Mouse (Mus musculus) adrenal gland, adult (tissue): ENCODE measurements around the gene Sbf2.
A peak's percentile ranks its signal among the peaks of the same experiment; 100 is the strongest.

Experiments used
- DNase-seq, 2 experiments: peaks; one replicate each; pipeline ENCODE4 v3.0.0; 2022 to 2023; ENCODE audit warnings: low spot score in 1 of 2; ENCODE audit not compliant: inconsistent age in 2 of 2

The Sbf2 gene

GRCm38 (mm10) chr7:110314401-110314890 is 300.3 kb downstream of the Sbf2 start:
- no peak for DNase-seq

- peak in 1 of 2 experiments; percentile 40 for DNase-seq
Observed at GRCm38 (mm10) chr7:110313392-110314055, 301.2 kb downstream of the Sbf2 start.

GRCm38 (mm10) chr7:110309246-110309645 is 305.5 kb downstream of the Sbf2 start:
- DNase-seq: no peak

- no peak for DNase-seq
Observed at GRCm38 (mm10) chr7:110307741-110308140, 307.0 kb downstream of the Sbf2 start.

- DNase-seq: no peak
Observed at GRCm38 (mm10) chr7:110306281-110306680, 308.4 kb downstream of the Sbf2 start.

GRCm38 (mm10) chr7:110305486-110305885 is 309.2 kb downstream of the Sbf2 start:
- no peak for DNase-seq

GRCm38 (mm10) chr7:110302886-110303285 is 311.8 kb downstream of the Sbf2 start:
- DNase-seq: no peak

GRCm38 (mm10) chr7:110298739-110299410 is 315.8 kb downstream of the Sbf2 start:
- DNase-seq: no peak

- DNase-seq: no peak
Observed at GRCm38 (mm10) chr7:110298090-110298489, 316.6 kb downstream of the Sbf2 start.

- DNase-seq: peak in 1 of 2 experiments; percentile 44
Observed at GRCm38 (mm10) chr7:110297611-110298010, 317.1 kb downstream of the Sbf2 start.

- peak; percentile 62 to 84 for DNase-seq
Observed at GRCm38 (mm10) chr7:110296889-110297603, 317.7 kb downstream of the Sbf2 start.

- no peak for DNase-seq
Observed at GRCm38 (mm10) chr7:110289647-110290046, 325.1 kb downstream of the Sbf2 start.

GRCm38 (mm10) chr7:110288731-110289191 is 326.0 kb downstream of the Sbf2 start:
- DNase-seq: peak; percentile 41 to 65

- peak in 1 of 2 experiments; percentile 59 for DNase-seq
Observed at GRCm38 (mm10) chr7:110288191-110288604, 326.5 kb downstream of the Sbf2 start.

- peak in 1 of 2 experiments; percentile 53 for DNase-seq
Observed at GRCm38 (mm10) chr7:110287476-110288071, 327.1 kb downstream of the Sbf2 start.

GRCm38 (mm10) chr7:110286838-110287475 is 327.8 kb downstream of the Sbf2 start:
- DNase-seq: peak; percentile 82 to 93

- no peak for DNase-seq
Observed at GRCm38 (mm10) chr7:110286198-110286732, 328.5 kb downstream of the Sbf2 start.

- no peak for DNase-seq
Observed at GRCm38 (mm10) chr7:110285849-110286151, 328.9 kb downstream of the Sbf2 start.

GRCm38 (mm10) chr7:110285076-110285848 is 329.5 kb downstream of the Sbf2 start:
- no peak for DNase-seq
